Mouse (Mus musculus): Measurements from ENCODE around the gene Vezf1. TPM values are rescaled to one million over a fixed set of nuclear protein-coding genes. Genes with fewer than 3 reads are reported as not detected.

Vezf1 gene
- total RNA-seq, 2 experiments from 2014 or later: 23.2 to 24.7 TPM

- DNase-seq (ENCODE audit: low spot score in 2 of 2): no peak
These were observed 54.5 kb downstream of the Vezf1 start for GRCm38 (mm10) chr11:88122545-88122944.

GRCm38 (mm10) chr11:88123021-88123420, 54.9 kb downstream of the Vezf1 start:
- DNase-seq (ENCODE audit: low spot score in 2 of 2): no peak

- no peak for DNase-seq (ENCODE audit: low spot score in 2 of 2)
These were observed 55.7 kb downstream of the Vezf1 start for GRCm38 (mm10) chr11:88123731-88124130.

- DNase-seq (ENCODE audit: low spot score in 2 of 2): no peak
These were observed 57.4 kb downstream of the Vezf1 start for GRCm38 (mm10) chr11:88125483-88125882.

- DNase-seq (ENCODE audit: low spot score in 2 of 2): peak in 1 of 2 experiments; percentile 49
These were observed 58.3 kb downstream of the Vezf1 start for GRCm38 (mm10) chr11:88126306-88126793.

DNA sequence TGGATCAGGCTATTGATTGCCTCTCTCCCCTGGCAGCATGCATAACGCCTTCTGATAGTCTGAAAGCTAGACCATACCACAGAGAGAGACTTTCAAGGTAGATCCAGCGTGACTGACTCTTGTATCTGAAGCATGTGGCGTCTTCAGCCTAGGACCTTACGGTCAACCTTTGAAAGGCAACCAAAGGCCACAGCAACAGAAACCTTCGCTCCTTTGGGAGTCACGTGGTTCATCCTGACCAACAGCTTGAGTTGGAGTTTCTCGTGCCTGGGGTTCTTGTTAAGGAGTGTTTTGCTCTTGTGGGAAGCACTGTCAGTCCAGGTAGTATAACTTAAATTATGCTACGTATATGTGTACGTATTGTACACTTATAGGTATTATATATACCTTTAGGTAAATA, 60.4 kb downstream of the Vezf1 start:
- no peak for DNase-seq (ENCODE audit: low spot score in 2 of 2)

- DNase-seq (ENCODE audit: low spot score in 2 of 2): no peak
These were observed 61.2 kb downstream of the Vezf1 start for GRCm38 (mm10) chr11:88129281-88129680.

GRCm38 (mm10) chr11:88129935-88130334, 61.9 kb downstream of the Vezf1 start:
- peak in 1 of 2 experiments; percentile 59 for DNase-seq (ENCODE audit: low spot score in 2 of 2)

DNA sequence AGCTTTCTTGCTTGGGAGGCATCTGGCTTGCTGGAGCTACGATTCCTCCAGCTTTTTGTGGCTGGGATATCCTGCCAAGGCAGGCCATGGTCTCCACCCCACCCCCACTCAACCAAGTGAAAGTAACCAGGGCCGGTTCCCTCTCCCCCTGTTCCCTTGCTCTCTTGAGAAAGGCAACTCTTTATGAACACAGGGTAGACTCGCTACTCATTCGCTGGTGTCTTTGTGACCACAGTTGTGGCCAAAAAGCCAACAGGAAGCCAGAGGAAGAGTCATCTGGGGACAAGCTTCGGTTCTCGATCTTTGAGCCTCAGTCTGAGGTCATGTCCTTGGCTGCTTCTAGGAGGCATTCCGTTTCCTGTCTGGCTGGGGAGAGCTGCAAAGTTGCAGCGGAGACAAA, 63.8 kb downstream of the Vezf1 start:
- DNase-seq (ENCODE audit: low spot score in 2 of 2): no peak

Other genes with a start within 250 kb of the Vezf1 start
- gene Lpo, start 240.0 kb upstream of the Vezf1 start, total RNA-seq (2021): under 1 TPM; 0.15 to 0.37 TPM
- gene Mks1, start 215.1 kb upstream of the Vezf1 start, total RNA-seq (2021): 1 to 10 TPM; 5.6 TPM
- gene Epx, start 192.7 kb upstream of the Vezf1 start, total RNA-seq (2021): under 1 TPM in 1 of 2 experiments, not detected in 1; 0.41 TPM
- not detected for gene Olfr462, start 176.0 kb upstream of the Vezf1 start, total RNA-seq (2021)
- not detected for gene Olfr463, start 170.9 kb upstream of the Vezf1 start, total RNA-seq (2021)
- not detected for gene Olfr464, start 147.3 kb upstream of the Vezf1 start, total RNA-seq (2021)
- 100 to 1,000 TPM; 484 to 500 TPM for gene Dynll2, start 80.7 kb upstream of the Vezf1 start, total RNA-seq (2021)
- 100 to 1,000 TPM; 219 to 225 TPM for gene Srsf1, start 20.9 kb upstream of the Vezf1 start, total RNA-seq (2021)
- 10 to 100 TPM; 27.9 to 31.8 TPM for gene Cuedc1, start 29.8 kb downstream of the Vezf1 start, total RNA-seq (2021)
- 10 to 100 TPM; 63.8 to 77.8 TPM for gene Mrps23, start 136.1 kb downstream of the Vezf1 start, total RNA-seq (2021)
- not detected for gene Ccdc182, start 225.8 kb downstream of the Vezf1 start, total RNA-seq (2021)

Measured in layer of hippocampus, adult 18-20 months (tissue).